Mouse (Mus musculus): ENCODE data around the gene Fam83d. TPM values are rescaled to one million over a fixed set of nuclear protein-coding genes. Genes with fewer than 3 reads are reported as not detected.
A peak's percentile ranks its signal among the peaks of the same experiment; 100 is the strongest.

Gene Fam83d
- 51.1 and 54.0 TPM in 2 replicates for polyA plus RNA-seq (2014; fragmentation: Nextera tagmentation; extraction: Ambion mirVana)

GRCm38 (mm10) chr2:158767742-158768339 is at the start of gene Fam83d:
TSS of gene Fam83d (plus strand) at chr2:158768093.
- Histone ChIP-seq H3K27me3 (ENCODE audit: control insufficient read depth, insufficient read depth, low read length) (no peaks in the 10 kb centered on the region), H3K9me3 (ENCODE audit: control insufficient read depth, low read length) (no peaks in the 10 kb centered on the region), H3K4me2 (ENCODE audit: low read depth, severe bottlenecking) (peak within 1 kb of the TSS; percentile 69), H3K4me1 (ENCODE audit: control insufficient read depth, insufficient read depth, low read length) (peaks cover 21% of the 10 kb centered on the region), H3K4me3 (ENCODE audit: low read depth, low read length) (peak within 1 kb of the TSS; percentile 77), H3K27ac (replicated peaks; ENCODE audit: low read depth, low read length) (0 out of 2 replicates have a peak within 1 kb of the TSS, but pooled peaks have one; percentile 53), H3K9ac (ENCODE audit: low read length) (peak within 1 kb of the TSS; percentile 66), H3K36me3 (ENCODE audit: control insufficient read depth, insufficient read depth, low read length) (peaks cover 5% of the 10 kb centered on the region; the same call in 1 of the 2 replicates)
- DNase-seq (ENCODE audit: low spot score): peak; percentile 96
- peak; percentile 96 for ATAC-seq (ENCODE audit: insufficient number of reproducible peaks, low FRiP score, low TSS enrichment, low read depth)
- WGBS: under 1% methylated on average over 48 of the region's 48 CpGs

GRCm38 (mm10) chr2:158718816-158719549 is 48.9 kb upstream of the Fam83d start:
- no peak overlapping the region for H3K27ac ChIP-seq (replicated peaks; ENCODE audit: low read depth, low read length)
- H3K9ac ChIP-seq (ENCODE audit: low read length): no peak overlapping the region
- no peak overlapping the region for H3K4me3 ChIP-seq (ENCODE audit: low read depth, low read length)
- WGBS: 86% methylated on average over 12 of the region's 12 CpGs
- no peak for DNase-seq (ENCODE audit: low spot score)
- H3K27me3 ChIP-seq (ENCODE audit: control insufficient read depth, insufficient read depth, low read length): no peaks in the 10 kb centered on the region
- no peaks in the 10 kb centered on the region for H3K36me3 ChIP-seq (ENCODE audit: control insufficient read depth, insufficient read depth, low read length)
- 0 out of 2 replicates have a peak, but pooled peaks cover 3% of the 10 kb centered on the region for H3K4me1 ChIP-seq (ENCODE audit: control insufficient read depth, insufficient read depth, low read length)
- no peak for ATAC-seq (ENCODE audit: insufficient number of reproducible peaks, low FRiP score, low TSS enrichment, low read depth)
- H3K4me2 ChIP-seq (ENCODE audit: low read depth, severe bottlenecking): no peak overlapping the region
- H3K9me3 ChIP-seq (ENCODE audit: control insufficient read depth, low read length): no peaks in the 10 kb centered on the region

- Histone ChIP-seq H3K27me3 (ENCODE audit: control insufficient read depth, insufficient read depth, low read length) (no peaks in the 10 kb centered on the region), H3K27ac (replicated peaks; ENCODE audit: low read depth, low read length) (no peak overlapping the region), H3K4me2 (ENCODE audit: low read depth, severe bottlenecking) (no peak overlapping the region), H3K9ac (ENCODE audit: low read length) (no peak overlapping the region), H3K9me3 (ENCODE audit: control insufficient read depth, low read length) (no peaks in the 10 kb centered on the region), H3K4me3 (ENCODE audit: low read depth, low read length) (no peak overlapping the region), H3K4me1 (ENCODE audit: control insufficient read depth, insufficient read depth, low read length) (0 out of 2 replicates have a peak, but pooled peaks cover 3% of the 10 kb centered on the region), H3K36me3 (ENCODE audit: control insufficient read depth, insufficient read depth, low read length) (no peaks in the 10 kb centered on the region)
- ATAC-seq (ENCODE audit: insufficient number of reproducible peaks, low FRiP score, low TSS enrichment, low read depth) (no peak), DNase-seq (ENCODE audit: low spot score) (no peak)
- whole genome bisulfite sequencing: 74% methylated on average over 16 of the region's 16 CpGs
These were observed 47.0 kb upstream of the Fam83d start for GRCm38 (mm10) chr2:158720715-158721370.

GRCm38 (mm10) chr2:158721481-158721880 is 46.4 kb upstream of the Fam83d start:
- Histone ChIP-seq H3K4me1 (ENCODE audit: control insufficient read depth, insufficient read depth, low read length) (no peaks in the 10 kb centered on the region), H3K9me3 (ENCODE audit: control insufficient read depth, low read length) (no peaks in the 10 kb centered on the region)

GRCm38 (mm10) chr2:158722135-158722534 is 45.8 kb upstream of the Fam83d start:
- Histone ChIP-seq H3K27me3 (ENCODE audit: control insufficient read depth, insufficient read depth, low read length) (no peaks in the 10 kb centered on the region), H3K4me3 (ENCODE audit: low read depth, low read length) (no peak overlapping the region), H3K9me3 (ENCODE audit: control insufficient read depth, low read length) (no peaks in the 10 kb centered on the region), H3K36me3 (ENCODE audit: control insufficient read depth, insufficient read depth, low read length) (no peaks in the 10 kb centered on the region), H3K4me1 (ENCODE audit: control insufficient read depth, insufficient read depth, low read length) (no peaks in the 10 kb centered on the region), H3K4me2 (ENCODE audit: low read depth, severe bottlenecking) (no peak overlapping the region), H3K9ac (ENCODE audit: low read length) (no peak overlapping the region), H3K27ac (replicated peaks; ENCODE audit: low read depth, low read length) (no peak overlapping the region)
- DNase-seq (ENCODE audit: low spot score) (no peak), ATAC-seq (ENCODE audit: insufficient number of reproducible peaks, low FRiP score, low TSS enrichment, low read depth) (no peak)
- WGBS: 76% methylated on average over 4 of the region's 4 CpGs

More at GRCm38 (mm10) chr2:158721481-158721880, 46.4 kb upstream of the Fam83d start:
- Histone ChIP-seq H3K4me2 (ENCODE audit: low read depth, severe bottlenecking) (no peak overlapping the region), H3K4me3 (ENCODE audit: low read depth, low read length) (no peak overlapping the region), H3K27me3 (ENCODE audit: control insufficient read depth, insufficient read depth, low read length) (no peaks in the 10 kb centered on the region), H3K9ac (ENCODE audit: low read length) (no peak overlapping the region), H3K36me3 (ENCODE audit: control insufficient read depth, insufficient read depth, low read length) (no peaks in the 10 kb centered on the region), H3K27ac (replicated peaks; ENCODE audit: low read depth, low read length) (no peak overlapping the region)
- ATAC-seq (ENCODE audit: insufficient number of reproducible peaks, low FRiP score, low TSS enrichment, low read depth) (no peak), DNase-seq (ENCODE audit: low spot score) (no peak)
- 73% methylated on average over 3 of the region's 3 CpGs for WGBS

GRCm38 (mm10) chr2:158722991-158723551 is 44.8 kb upstream of the Fam83d start:
- Histone ChIP-seq H3K27ac (replicated peaks; ENCODE audit: low read depth, low read length) (no peak overlapping the region), H3K4me2 (ENCODE audit: low read depth, severe bottlenecking) (no peak overlapping the region), H3K36me3 (ENCODE audit: control insufficient read depth, insufficient read depth, low read length) (no peaks in the 10 kb centered on the region), H3K4me3 (ENCODE audit: low read depth, low read length) (no peak overlapping the region), H3K9ac (ENCODE audit: low read length) (no peak overlapping the region), H3K9me3 (ENCODE audit: control insufficient read depth, low read length) (no peaks in the 10 kb centered on the region), H3K4me1 (ENCODE audit: control insufficient read depth, insufficient read depth, low read length) (no peaks in the 10 kb centered on the region), H3K27me3 (ENCODE audit: control insufficient read depth, insufficient read depth, low read length) (no peaks in the 10 kb centered on the region)
- WGBS: 61% methylated on average over 6 of the region's 6 CpGs
- ATAC-seq (ENCODE audit: insufficient number of reproducible peaks, low FRiP score, low TSS enrichment, low read depth) (no peak), DNase-seq (ENCODE audit: low spot score) (no peak)

- H3K27ac ChIP-seq (replicated peaks; ENCODE audit: low read depth, low read length): no peak overlapping the region
- no peak for DNase-seq (ENCODE audit: low spot score)
- no peaks in the 10 kb centered on the region for H3K36me3 ChIP-seq (ENCODE audit: control insufficient read depth, insufficient read depth, low read length)
- 50% methylated on average over 6 of the region's 6 CpGs for WGBS
- H3K9me3 ChIP-seq (ENCODE audit: control insufficient read depth, low read length): no peaks in the 10 kb centered on the region
- H3K4me3 ChIP-seq (ENCODE audit: low read depth, low read length): no peak overlapping the region
- H3K27me3 ChIP-seq (ENCODE audit: control insufficient read depth, insufficient read depth, low read length): no peaks in the 10 kb centered on the region
- ATAC-seq (ENCODE audit: insufficient number of reproducible peaks, low FRiP score, low TSS enrichment, low read depth): no peak
- H3K4me2 ChIP-seq (ENCODE audit: low read depth, severe bottlenecking): no peak overlapping the region
- H3K9ac ChIP-seq (ENCODE audit: low read length): no peak overlapping the region
- H3K4me1 ChIP-seq (ENCODE audit: control insufficient read depth, insufficient read depth, low read length): no peaks in the 10 kb centered on the region
These were observed 44.1 kb upstream of the Fam83d start for GRCm38 (mm10) chr2:158723806-158724205.

- DNase-seq (ENCODE audit: low spot score) (no peak), ATAC-seq (ENCODE audit: insufficient number of reproducible peaks, low FRiP score, low TSS enrichment, low read depth) (no peak)
- Histone ChIP-seq H3K4me1 (ENCODE audit: control insufficient read depth, insufficient read depth, low read length) (no peaks in the 10 kb centered on the region), H3K36me3 (ENCODE audit: control insufficient read depth, insufficient read depth, low read length) (no peaks in the 10 kb centered on the region), H3K27me3 (ENCODE audit: control insufficient read depth, insufficient read depth, low read length) (no peaks in the 10 kb centered on the region), H3K4me2 (ENCODE audit: low read depth, severe bottlenecking) (no peak overlapping the region), H3K27ac (replicated peaks; ENCODE audit: low read depth, low read length) (no peak overlapping the region), H3K4me3 (ENCODE audit: low read depth, low read length) (no peak overlapping the region), H3K9me3 (ENCODE audit: control insufficient read depth, low read length) (no peaks in the 10 kb centered on the region), H3K9ac (ENCODE audit: low read length) (no peak overlapping the region)
- WGBS: 59% methylated on average over 6 of the region's 6 CpGs
These were observed 41.6 kb upstream of the Fam83d start for GRCm38 (mm10) chr2:158726252-158726651.
